Mouse (Mus musculus) heart, embryonic 10.5 days (tissue): ENCODE results near the gene Scimp. TPM values are rescaled to one million over a fixed set of nuclear protein-coding genes. Genes with fewer than 3 reads are reported as not detected.

Experiments
- DNase-seq: peaks from one replicate; pipeline ENCODE4 v3.0.0-alpha.2; 2017; ENCODE audit warnings: low spot score
- H3K27ac ChIP-seq: fragments of 300-500 bp; sonication (generic); 2 replicates; pipeline ENCODE4 v1.5.1; 2016; ENCODE audit warnings: mild to moderate bottlenecking
- H3K27me3 ChIP-seq: fragments of 300-500 bp; sonication (generic); 2 replicates; pipeline ENCODE4 v1.6.1; 2016; ENCODE audit warnings: mild to moderate bottlenecking; ENCODE audit not compliant: poor library complexity, insufficient read depth, severe bottlenecking
- H3K36me3 ChIP-seq: fragments of 300-500 bp; sonication (generic); 2 replicates; pipeline ENCODE4 v1.6.1; 2016; ENCODE audit warnings: mild to moderate bottlenecking, moderate library complexity
- H3K4me1 ChIP-seq: fragments of 300-500 bp; sonication (generic); 2 replicates; pipeline ENCODE4 v1.6.1; 2016; ENCODE audit warnings: mild to moderate bottlenecking
- H3K4me3 ChIP-seq: fragments of 300-500 bp; sonication (generic); 2 replicates; pipeline ENCODE4 v1.5.1; 2016; ENCODE audit warnings: mild to moderate bottlenecking, moderate library complexity
- H3K9me3 ChIP-seq: fragments of 300-500 bp; sonication (generic); 2 replicates; pipeline ENCODE4 v1.6.1; 2016; ENCODE audit warnings: mild to moderate bottlenecking, moderate library complexity
- WGBS: fragments of 180-500 bp; shearing (Covaris S2); methylation state at CpG from one replicate; pipeline ENCODE4 v1.1.7; 2016; 5-methylcytosine and 5-hydroxymethylcytosine counted together
- polyA plus RNA-seq: library from polyadenylated mRNA; unstranded; fragments of >200 nt; fragmentation: Nextera tagmentation; extraction: Ambion mirVana; gene quantifications from 2 replicates; pipeline ENCODE4 v1.2.1, GENCODE M21; 2016

The Scimp gene
- polyA plus RNA-seq, 1 experiment from 2014 or later = not detected

DNA sequence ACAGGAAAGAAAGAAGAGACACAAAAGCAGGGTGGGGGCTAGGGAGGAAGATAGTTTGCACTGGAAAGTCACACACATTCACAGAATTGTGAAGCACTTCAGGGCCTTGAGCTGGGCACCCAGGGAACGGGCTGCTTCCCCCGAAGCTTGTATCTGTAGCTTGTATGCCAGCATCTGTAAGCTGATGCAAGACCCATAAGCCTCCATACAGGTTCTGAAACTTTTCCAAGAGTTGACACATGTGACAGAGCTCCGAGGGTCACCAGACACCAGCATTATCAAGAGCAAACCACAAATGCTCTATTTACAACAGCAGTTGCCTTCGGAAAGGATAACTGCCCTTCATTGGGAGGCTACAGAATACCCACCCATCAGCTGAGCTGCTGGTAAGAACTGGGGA lies 4.8 kb downstream of the Scimp start:
- Histone ChIP-seq H3K27ac (no peak overlapping the region), H3K9me3 (no peaks in the 10 kb centered on the region), H3K4me3 (no peak overlapping the region), H3K27me3 (no peaks in the 10 kb centered on the region), H3K36me3 (no peaks in the 10 kb centered on the region), H3K4me1 (peaks cover 4% of the 10 kb centered on the region)
- 75% methylated on average over 4 of the region's 4 CpGs for WGBS
- no peak for DNase-seq

DNA sequence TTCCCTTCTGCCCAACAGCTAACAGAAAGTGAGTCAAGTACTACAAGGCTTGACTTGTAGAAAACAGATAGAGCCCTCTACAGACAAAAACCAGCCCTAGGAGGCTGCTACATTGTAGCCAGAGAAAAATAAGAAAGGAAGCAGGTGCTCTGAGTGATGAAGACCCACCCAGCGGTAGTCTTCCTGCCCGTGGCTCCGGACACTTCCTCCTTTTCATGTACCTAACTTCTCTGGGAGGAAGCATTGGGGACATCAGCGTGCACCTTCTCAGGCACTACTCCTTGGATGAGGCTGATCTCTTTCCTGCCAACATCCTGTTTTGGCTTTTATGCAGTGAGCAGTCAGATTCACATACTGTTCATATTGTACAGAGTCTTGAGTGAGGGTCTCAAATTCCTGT lies 5.7 kb downstream of the Scimp start:
- DNase-seq = no peak
- no peaks in the 10 kb centered on the region for H3K36me3 ChIP-seq
- 62% methylated on average over 4 of the region's 4 CpGs for WGBS
- H3K4me3 ChIP-seq = no peak overlapping the region
- no peaks in the 10 kb centered on the region for H3K27me3 ChIP-seq
- H3K27ac ChIP-seq = no peak overlapping the region
- peaks cover 4% of the 10 kb centered on the region for H3K4me1 ChIP-seq
- H3K9me3 ChIP-seq = no peaks in the 10 kb centered on the region

DNA sequence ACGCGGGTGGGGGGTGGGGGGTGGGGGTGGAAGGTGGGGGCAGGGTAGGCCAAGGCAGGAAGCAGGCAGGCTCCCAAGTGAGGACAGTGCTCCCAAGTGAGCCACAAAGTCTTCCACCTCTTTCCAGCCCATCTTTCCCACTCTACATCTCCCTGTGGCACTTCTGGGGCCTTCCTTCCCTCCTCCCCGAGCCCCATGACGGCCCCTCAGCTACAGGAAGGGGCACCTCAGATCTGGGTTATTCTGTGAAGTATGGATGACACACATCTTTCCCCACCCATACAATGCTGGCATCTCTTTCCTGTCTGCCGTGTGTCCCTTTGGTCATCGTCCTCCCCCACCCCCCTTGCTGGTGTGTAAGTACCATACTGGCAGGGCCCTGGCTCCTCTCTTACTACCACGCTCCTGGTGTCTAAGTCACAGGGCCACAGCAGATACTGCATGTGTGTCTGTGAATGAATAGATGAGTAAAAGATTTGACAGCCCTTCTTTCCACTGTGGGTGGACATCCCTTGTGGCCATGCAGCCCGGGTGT lies 6.7 kb downstream of the Scimp start:
- Histone ChIP-seq H3K27me3 (no peaks in the 10 kb centered on the region), H3K4me3 (no peak overlapping the region), H3K36me3 (no peaks in the 10 kb centered on the region), H3K9me3 (no peaks in the 10 kb centered on the region), H3K4me1 (peaks cover 4% of the 10 kb centered on the region), H3K27ac (peak overlapping the region; percentile 69)
- WGBS = 70% methylated on average over 8 of the region's 8 CpGs
- DNase-seq = no peak

DNA sequence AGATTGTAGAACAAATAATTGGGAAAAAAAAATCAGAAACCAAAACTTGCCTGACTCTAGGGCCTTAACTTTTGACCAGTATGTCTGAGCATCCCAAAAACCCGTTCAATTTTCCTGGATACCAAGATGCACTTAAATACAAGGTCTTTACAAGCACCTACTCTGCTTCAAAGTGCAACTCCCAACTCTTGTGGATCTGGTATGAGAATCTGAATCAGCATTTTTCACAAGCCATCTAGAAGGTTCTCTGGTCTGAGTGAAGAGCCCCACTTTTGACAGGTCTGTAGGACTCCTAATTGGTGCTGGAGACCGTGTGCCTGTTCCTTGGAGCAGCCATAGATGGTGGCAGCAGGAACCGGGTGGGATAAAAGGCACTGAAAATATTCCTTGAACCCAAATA lies 8.0 kb downstream of the Scimp start:
- H3K9me3 ChIP-seq = no peaks in the 10 kb centered on the region
- peaks cover 4% of the 10 kb centered on the region for H3K4me1 ChIP-seq
- no peaks in the 10 kb centered on the region for H3K36me3 ChIP-seq
- DNase-seq = no peak
- WGBS = 77% methylated on average over 3 of the region's 3 CpGs
- no peak overlapping the region for H3K4me3 ChIP-seq
- no peak overlapping the region for H3K27ac ChIP-seq
- no peaks in the 10 kb centered on the region for H3K27me3 ChIP-seq

DNA sequence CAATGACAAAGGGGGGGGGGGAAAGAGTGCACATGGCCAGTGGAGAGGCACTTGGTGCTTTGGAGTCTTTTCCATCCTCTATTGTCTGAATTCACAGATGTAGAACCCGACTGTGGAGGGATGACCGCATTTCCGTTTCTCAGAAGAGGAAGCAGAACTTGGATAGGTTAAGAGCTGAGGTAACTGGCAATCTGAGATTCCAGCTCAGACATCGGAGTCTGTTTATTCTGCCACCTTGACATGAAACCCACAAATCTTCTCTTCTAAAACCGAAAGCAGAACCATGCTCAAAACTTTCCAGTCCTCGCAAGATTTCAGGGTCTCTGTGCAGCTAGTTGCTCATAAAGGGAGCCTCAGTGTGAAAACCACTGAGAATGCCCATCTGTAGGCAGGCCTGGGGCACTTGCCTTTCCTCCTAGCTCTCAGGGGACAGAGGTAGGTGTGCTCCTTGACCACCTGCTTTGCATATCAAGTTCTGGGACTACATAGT lies 8.6 kb downstream of the Scimp start:
- H3K9me3 ChIP-seq = no peaks in the 10 kb centered on the region
- 81% methylated on average over 6 of the region's 6 CpGs for WGBS
- no peaks in the 10 kb centered on the region for H3K27me3 ChIP-seq
- no peak for DNase-seq
- H3K36me3 ChIP-seq = no peaks in the 10 kb centered on the region
- H3K4me3 ChIP-seq = no peak overlapping the region
- no peak overlapping the region for H3K27ac ChIP-seq
- peaks cover 4% of the 10 kb centered on the region for H3K4me1 ChIP-seq

DNA sequence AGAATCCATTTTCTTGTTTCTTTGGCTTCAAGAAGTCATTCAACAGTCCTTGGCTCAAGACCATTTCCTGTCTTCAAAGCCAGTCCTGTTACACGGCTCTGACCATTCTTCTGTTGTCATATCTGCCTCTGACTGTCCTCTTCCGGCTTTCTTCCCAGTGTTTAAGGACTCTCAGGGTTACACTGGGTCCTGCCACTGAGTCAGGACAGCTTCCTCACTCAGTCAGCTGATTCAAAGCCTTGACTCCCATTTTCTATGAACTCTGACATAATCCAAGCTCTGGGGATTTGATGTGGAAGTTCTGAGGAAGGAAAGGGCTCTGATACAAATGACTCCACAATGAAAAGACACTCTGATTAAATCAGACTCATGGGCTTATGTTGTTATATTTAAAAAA lies 9.5 kb downstream of the Scimp start:
- 70% methylated on average over 2 of the region's 2 CpGs for WGBS
- Histone ChIP-seq H3K9me3 (no peaks in the 10 kb centered on the region), H3K36me3 (no peaks in the 10 kb centered on the region), H3K4me3 (no peak overlapping the region), H3K27me3 (no peaks in the 10 kb centered on the region), H3K4me1 (peaks cover 4% of the 10 kb centered on the region), H3K27ac (no peak overlapping the region)
- DNase-seq = no peak

DNA sequence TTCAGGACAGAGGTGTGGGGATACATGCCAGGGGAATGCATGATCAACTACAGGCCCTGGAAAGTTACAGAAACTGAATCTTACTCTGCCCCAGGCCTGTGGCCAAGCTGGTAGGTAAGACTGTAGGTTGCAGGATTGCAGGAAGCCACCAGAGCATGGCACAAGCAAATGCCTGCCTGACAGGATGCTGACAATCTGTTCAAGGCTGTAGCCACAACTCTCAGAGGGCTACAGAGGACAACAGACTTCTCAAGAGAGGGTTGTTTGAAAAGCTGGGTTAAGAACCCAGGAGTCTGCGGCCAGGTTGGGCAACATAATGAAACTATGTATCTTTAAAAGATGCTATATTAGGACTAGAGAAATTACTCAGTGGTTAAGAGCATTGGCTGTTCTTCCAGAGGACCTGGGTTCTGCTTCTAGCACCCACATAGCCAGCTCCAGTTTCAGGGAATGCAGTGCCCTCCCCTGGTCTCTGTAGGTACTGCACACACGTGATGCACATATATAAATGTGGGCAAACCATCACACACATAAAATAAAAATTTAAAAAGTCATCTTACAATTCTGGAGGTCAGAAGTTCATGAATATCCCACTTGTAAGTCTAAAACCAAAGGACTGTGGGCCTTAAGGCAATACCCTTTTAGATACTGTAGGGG lies 10.1 kb downstream of the Scimp start:
- Histone ChIP-seq H3K36me3 (no peaks in the 10 kb centered on the region), H3K4me3 (no peak overlapping the region), H3K27me3 (no peaks in the 10 kb centered on the region), H3K4me1 (peaks cover 4% of the 10 kb centered on the region), H3K27ac (no peak overlapping the region), H3K9me3 (no peaks in the 10 kb centered on the region)
- WGBS = 92% methylated on average over 2 of the region's 2 CpGs
- no peak for DNase-seq

DNA sequence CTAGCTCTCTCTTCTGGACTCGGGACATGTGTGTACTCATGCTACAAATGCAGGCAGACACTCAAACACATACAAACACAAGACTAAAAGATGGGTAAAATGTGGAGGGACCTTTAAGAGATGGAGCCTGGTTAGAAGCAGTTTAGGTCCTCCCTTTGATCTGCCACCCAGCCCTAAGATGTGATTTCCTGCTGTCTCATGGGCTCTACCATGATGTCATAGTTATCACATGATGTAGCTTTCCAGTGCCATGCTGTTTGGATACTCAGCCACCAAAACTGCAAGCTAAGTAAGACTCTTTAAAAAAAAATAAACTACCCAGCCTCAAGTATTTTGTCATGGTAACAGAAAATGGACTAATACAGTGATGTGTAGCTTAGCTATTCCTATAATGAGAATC lies 20.0 kb downstream of the Scimp start:
- 86% methylated on average over 1 of the region's 1 CpGs for WGBS
- DNase-seq = no peak
- no peak overlapping the region for H3K4me3 ChIP-seq
- no peaks in the 10 kb centered on the region for H3K4me1 ChIP-seq
- no peaks in the 10 kb centered on the region for H3K9me3 ChIP-seq
- no peak overlapping the region for H3K27ac ChIP-seq
- H3K36me3 ChIP-seq = no peaks in the 10 kb centered on the region
- H3K27me3 ChIP-seq = no peaks in the 10 kb centered on the region; the same call in 1 of the 2 replicates

DNA sequence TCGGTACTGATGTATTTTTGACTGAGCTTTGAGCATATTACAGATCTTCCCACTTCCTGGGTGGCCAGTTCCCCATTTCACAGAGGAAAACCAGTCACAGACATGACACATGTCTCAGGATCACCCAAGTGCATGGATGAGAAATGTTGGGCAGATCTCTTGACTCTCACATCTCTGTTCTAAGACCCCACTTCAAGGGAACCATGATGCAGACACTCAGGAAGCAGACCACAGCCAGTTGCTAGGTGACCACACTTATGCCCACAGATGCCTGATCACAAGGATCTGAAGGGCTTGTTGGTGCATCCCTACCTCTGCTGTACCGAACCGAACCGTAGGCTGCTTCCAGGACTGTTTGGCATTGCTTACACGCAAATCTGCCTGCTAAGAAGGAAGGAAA lies 20.7 kb downstream of the Scimp start:
- no peaks in the 10 kb centered on the region for H3K4me1 ChIP-seq
- WGBS = 84% methylated on average over 5 of the region's 5 CpGs

DNA sequence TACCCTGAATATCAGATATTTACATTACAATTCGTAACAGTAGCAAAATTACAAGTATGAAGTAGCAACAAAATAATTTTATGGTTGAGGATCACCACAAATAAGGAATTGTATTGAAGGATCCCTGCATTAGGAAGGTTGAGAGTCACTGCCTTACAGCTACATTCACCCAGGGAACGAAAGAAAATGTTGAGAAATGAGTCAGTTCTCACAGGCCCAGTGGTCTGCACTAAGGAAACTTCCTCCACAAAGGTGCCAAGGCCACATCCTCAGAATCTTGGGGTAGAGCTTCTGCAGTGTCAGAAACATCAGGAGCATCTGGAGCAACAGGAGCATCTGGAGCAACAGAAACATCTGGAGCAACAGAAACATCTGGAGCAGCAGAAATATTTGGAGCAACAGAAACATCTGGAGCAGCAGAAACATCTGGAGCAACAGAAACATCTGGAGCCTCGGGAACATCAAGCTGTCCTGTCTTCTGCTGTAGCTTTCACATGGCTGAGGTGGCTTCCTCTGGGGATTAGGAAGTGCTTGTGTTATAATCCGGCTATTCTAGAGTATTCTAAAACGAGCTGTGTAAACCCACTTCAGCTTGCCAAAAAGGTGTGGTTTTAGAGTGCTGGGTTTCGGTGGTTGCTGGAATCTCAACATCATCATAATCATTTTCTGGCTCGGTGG lies 21.4 kb downstream of the Scimp start:
- DNase-seq = no peak
- no peaks in the 10 kb centered on the region for H3K4me1 ChIP-seq
- no peaks in the 10 kb centered on the region; the same call in 1 of the 2 replicates for H3K27me3 ChIP-seq
- 66% methylated on average over 7 of the region's 7 CpGs for WGBS
- no peak overlapping the region for H3K4me3 ChIP-seq
- no peaks in the 10 kb centered on the region for H3K36me3 ChIP-seq
- no peak overlapping the region for H3K27ac ChIP-seq
- H3K9me3 ChIP-seq = no peaks in the 10 kb centered on the region

More for the DNA sequence above, 20.7 kb downstream of the Scimp start:
- Histone ChIP-seq H3K9me3 (no peaks in the 10 kb centered on the region), H3K27ac (no peak overlapping the region), H3K4me3 (no peak overlapping the region), H3K36me3 (no peaks in the 10 kb centered on the region), H3K27me3 (no peaks in the 10 kb centered on the region; the same call in 1 of the 2 replicates)
- no peak for DNase-seq

DNA sequence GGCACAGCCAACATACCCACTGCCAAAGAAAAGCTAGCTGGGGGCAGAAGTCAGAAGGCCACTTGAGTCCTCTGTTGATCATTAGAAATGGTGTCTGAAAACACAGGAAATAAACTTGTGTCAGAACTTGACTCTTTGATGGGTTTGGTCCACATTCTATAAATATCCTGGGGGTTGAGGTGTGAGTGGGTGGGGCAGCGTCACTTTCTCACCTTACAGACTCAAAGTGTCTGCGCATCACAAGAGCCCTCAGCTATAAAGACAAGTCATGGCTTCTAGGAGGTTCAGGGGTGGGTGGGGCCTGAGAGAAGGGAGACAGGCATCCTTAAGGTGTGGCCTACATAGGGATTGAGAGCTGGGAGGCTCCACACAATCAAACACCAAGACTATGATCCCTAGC lies 22.0 kb downstream of the Scimp start:
- Histone ChIP-seq H3K9me3 (no peaks in the 10 kb centered on the region), H3K27me3 (no peaks in the 10 kb centered on the region; the same call in 1 of the 2 replicates), H3K4me1 (no peaks in the 10 kb centered on the region), H3K36me3 (no peaks in the 10 kb centered on the region), H3K4me3 (no peak overlapping the region), H3K27ac (no peak overlapping the region)
- 85% methylated on average over 2 of the region's 2 CpGs for WGBS
- no peak for DNase-seq

DNA sequence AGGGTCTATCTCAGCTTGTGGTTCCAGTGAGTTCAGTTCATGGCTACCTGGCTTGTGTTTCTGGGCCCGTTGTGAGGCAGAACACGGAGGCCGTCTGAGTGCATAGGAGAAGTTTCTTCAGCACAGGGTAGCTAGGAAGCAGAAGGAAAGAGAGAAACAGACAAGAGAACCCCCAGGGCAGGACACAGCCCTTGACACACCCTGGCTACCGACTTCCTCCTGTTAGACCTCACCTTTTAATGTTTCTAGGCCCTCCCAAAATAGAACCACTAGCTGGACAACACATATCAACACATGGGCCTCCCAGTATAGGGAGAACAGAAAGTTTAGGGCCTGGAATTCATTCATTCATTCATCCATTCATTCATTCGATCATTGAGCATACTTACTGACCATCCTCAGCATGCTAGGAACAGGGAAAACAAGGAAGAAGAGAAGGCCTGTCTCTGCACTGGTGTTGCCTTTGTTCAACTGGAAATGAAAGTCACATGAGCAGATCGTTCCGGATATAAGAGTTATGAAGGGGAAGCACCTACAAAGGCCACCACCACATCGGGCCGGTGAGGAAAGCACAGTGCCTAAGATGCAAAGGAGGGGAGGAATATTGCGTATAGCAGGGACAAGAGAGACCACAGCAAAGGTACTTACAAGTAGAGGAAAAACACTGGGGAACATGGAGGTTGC lies 23.3 kb downstream of the Scimp start:
- DNase-seq = no peak
- H3K27ac ChIP-seq = no peak overlapping the region
- H3K27me3 ChIP-seq = no peaks in the 10 kb centered on the region; the same call in 1 of the 2 replicates
- H3K4me3 ChIP-seq = no peak overlapping the region
- no peaks in the 10 kb centered on the region for H3K9me3 ChIP-seq
- H3K4me1 ChIP-seq = no peaks in the 10 kb centered on the region
- no peaks in the 10 kb centered on the region for H3K36me3 ChIP-seq
- 84% methylated on average over 10 of the region's 10 CpGs for WGBS

DNA sequence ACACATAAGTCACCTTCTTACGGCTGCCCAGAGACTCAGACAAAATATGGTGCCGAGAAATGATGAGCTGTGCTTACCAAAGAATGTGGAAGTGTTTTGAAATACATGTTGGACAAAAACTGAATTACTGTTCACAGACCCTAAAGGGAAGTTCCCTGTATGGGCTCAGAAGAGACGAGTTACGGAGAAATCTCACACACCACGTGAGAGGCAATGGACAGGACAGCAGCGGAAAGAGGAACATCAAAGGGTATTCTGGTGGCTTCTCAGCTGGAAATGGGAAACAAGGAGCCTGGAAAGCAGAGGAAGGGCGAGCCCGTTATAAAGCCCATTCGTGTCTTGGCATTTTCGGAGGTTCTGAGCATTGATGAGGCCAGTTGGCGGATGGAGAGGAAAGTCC lies 25.3 kb downstream of the Scimp start:
- WGBS = 72% methylated on average over 11 of the region's 11 CpGs
- DNase-seq = no peak
- H3K27ac ChIP-seq = no peak overlapping the region
- H3K4me1 ChIP-seq = no peaks in the 10 kb centered on the region
- no peaks in the 10 kb centered on the region for H3K36me3 ChIP-seq
- H3K27me3 ChIP-seq = no peaks in the 10 kb centered on the region; the same call in 1 of the 2 replicates
- H3K9me3 ChIP-seq = no peaks in the 10 kb centered on the region
- H3K4me3 ChIP-seq = no peak overlapping the region
